Comparison of ENCODE assay signal across 10 mouse cellular contexts in the genomic region with DNA sequence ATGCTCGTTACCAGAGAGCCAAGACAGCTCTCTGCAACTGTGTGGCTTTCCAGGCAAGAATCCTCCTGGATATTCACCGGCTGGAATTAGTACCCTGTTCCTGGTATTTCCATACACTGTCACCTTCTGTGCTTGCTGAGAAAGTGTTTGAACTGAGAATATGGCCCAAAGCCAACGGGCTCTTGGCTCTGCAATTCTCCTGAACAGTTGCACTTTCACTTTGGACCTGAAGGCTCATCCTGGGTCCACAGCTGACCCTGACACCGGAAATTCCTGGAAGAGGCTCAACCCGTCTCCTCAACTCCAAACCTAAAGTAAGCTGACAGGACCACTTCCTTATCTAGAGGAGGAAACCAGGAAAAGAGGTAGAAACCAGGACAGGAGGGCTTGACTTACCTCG.
DNase-seq lines count a peak whose midpoint lies in the region; ATAC-seq and TF ChIP-seq lines count a peak whose summit lies in the region.
"Had no signal": no experiment of that assay in that cellular context is flagged by ENCODE, and none has a peak within 500 bp of the region (broad histone marks: within the 10 kb centered on the region; RNA-seq: fewer than 3 reads in every experiment).

No protein-coding gene starts in this region.

- H3K27me3 ChIP-seq in heart, embryonic 13.5 days (replicated peaks): no peaks in the 10 kb centered on the region
- H3K27me3 ChIP-seq in heart, embryonic 12.5 days (replicated peaks): no peaks in the 10 kb centered on the region
- H3K27me3 ChIP-seq in heart, postnatal 0 days (ENCODE audit: control insufficient read depth, insufficient read depth, low read length): no peaks in the 10 kb centered on the region
- H3K27me3 ChIP-seq: midbrain, embryonic 12.5 days; Patski had no signal

- H3K27ac ChIP-seq in heart, embryonic 13.5 days (replicated peaks): peak overlapping the region; percentile 24; the same call in 1 of the 2 replicates
- no peak overlapping the region for H3K27ac ChIP-seq in heart, embryonic 12.5 days (ENCODE audit: poor library complexity, severe bottlenecking)
- H3K27ac ChIP-seq in heart, postnatal 0 days (ENCODE audit: low read depth): no peak overlapping the region; the same call in 1 of the 2 replicates
- H3K27ac ChIP-seq: midbrain, embryonic 12.5 days had no signal

- TF ChIP-seq EP300 in heart, postnatal 0 days (IDR thresholded peaks at IDR 0.05; ENCODE audit: low read depth): no peak

- ATAC-seq in heart, embryonic 13.5 days (ENCODE audit: extremely low read depth, insufficient number of reproducible peaks, low FRiP score, low TSS enrichment): no peak
- ATAC-seq in heart, embryonic 12.5 days (ENCODE audit: insufficient number of reproducible peaks, low FRiP score): no peak
- ATAC-seq in heart, postnatal 0 days (ENCODE audit: insufficient read depth, low read depth): no peak
- ATAC-seq: forebrain, embryonic 16.5 days; Patski had no signal

- H3K9me3 ChIP-seq in heart, embryonic 13.5 days: no peaks in the 10 kb centered on the region
- H3K9me3 ChIP-seq in heart, embryonic 12.5 days (replicated peaks): no peaks in the 10 kb centered on the region
- H3K9me3 ChIP-seq in heart, postnatal 0 days (replicated peaks; ENCODE audit: control insufficient read depth, low read length): no peaks in the 10 kb centered on the region
- H3K9me3 ChIP-seq: midbrain, embryonic 12.5 days had no signal

- peak overlapping the region; percentile 30 for H3K4me2 ChIP-seq in heart, embryonic 13.5 days
- no peak overlapping the region for H3K4me2 ChIP-seq in heart, embryonic 12.5 days
- peak overlapping the region; percentile 16 for H3K4me2 ChIP-seq in heart, postnatal 0 days (ENCODE audit: low read depth, low read length)
- H3K4me2 ChIP-seq: midbrain, embryonic 12.5 days had no signal

- peaks cover 27% of the 10 kb centered on the region for H3K4me1 ChIP-seq in heart, embryonic 13.5 days
- peaks cover 20% of the 10 kb centered on the region for H3K4me1 ChIP-seq in heart, embryonic 12.5 days (replicated peaks)
- peaks cover 3% of the 10 kb centered on the region for H3K4me1 ChIP-seq in heart, postnatal 0 days (ENCODE audit: control insufficient read depth, insufficient read depth)

- no peak for TF ChIP-seq CTCF in heart, postnatal 0 days (IDR thresholded peaks at IDR 0.05; ENCODE audit: low read depth)

- no peak overlapping the region for H3K4me3 ChIP-seq in heart, embryonic 13.5 days
- H3K4me3 ChIP-seq in heart, embryonic 12.5 days: no peak overlapping the region
- no peak overlapping the region for H3K4me3 ChIP-seq in heart, postnatal 0 days (ENCODE audit: low read depth, low read length)
- H3K4me3 ChIP-seq: midbrain, embryonic 12.5 days had no signal

- 49% methylated on average over 6 of the region's 6 CpGs for WGBS in heart, embryonic 13.5 days
- 67% methylated on average over 6 of the region's 6 CpGs for WGBS in heart, embryonic 12.5 days
- 36% methylated on average over 6 of the region's 6 CpGs for WGBS in heart, postnatal 0 days

- peak; percentile 49 for DNase-seq in NIH3T3 (ENCODE audit: low read depth)
- DNase-seq in heart, postnatal 0 days (ENCODE audit: low spot score): no peak
- DNase-seq in lung, postnatal 25 days (ENCODE audit: low spot score): peak; percentile 46
- DNase-seq in retina, embryonic 14.5 days (ENCODE audit: low spot score): no peak
- no peak for DNase-seq in thymus, postnatal 0 days (ENCODE audit: low spot score)

- no peaks in the 10 kb centered on the region for H3K36me3 ChIP-seq in heart, embryonic 13.5 days
- no peaks in the 10 kb centered on the region for H3K36me3 ChIP-seq in heart, embryonic 12.5 days
- H3K36me3 ChIP-seq in heart, postnatal 0 days (replicated peaks; ENCODE audit: control insufficient read depth, insufficient read depth, low read length): no peaks in the 10 kb centered on the region
- H3K36me3 ChIP-seq: midbrain, embryonic 12.5 days had no signal

- no peak overlapping the region for H3K9ac ChIP-seq in heart, embryonic 13.5 days
- H3K9ac ChIP-seq in heart, embryonic 12.5 days: no peak overlapping the region
- H3K9ac ChIP-seq in heart, postnatal 0 days (replicated peaks; ENCODE audit: low read depth, low read length): no peak overlapping the region
- H3K9ac ChIP-seq: midbrain, embryonic 12.5 days had no signal

Comparison
In these comparisons a context has a peak if more than half of its experiments do, and no peak if none do; other contexts are left out.
1. DNase-seq: peak in NIH3T3 (single experiment) and lung, postnatal 25 days (single experiment); none in heart, postnatal 0 days (single experiment), retina, embryonic 14.5 days (single experiment) and thymus, postnatal 0 days (single experiment).